Mouse (Mus musculus) lung, embryonic 16.5 days (tissue): ENCODE data around the gene Emc1. TPM values are rescaled to one million over a fixed set of nuclear protein-coding genes. Genes with fewer than 3 reads are reported as not detected.

Source experiments
- ATAC-seq: fragments of 200-750 bp; cut with Nextera tagmentation; 2 replicates; pipeline ENCODE4 v1.8.0; 2017; ENCODE audit warnings: low read depth, mild to moderate bottlenecking, moderate library complexity
- H3K27ac ChIP-seq: fragments of 300-500 bp; sonication (generic); 2 replicates; pipeline ENCODE4 v1.5.1; 2014; ENCODE audit warnings: mild to moderate bottlenecking, control low read depth, low read length
- H3K27me3 ChIP-seq: fragments of 300-500 bp; sonication (generic); 2 replicates; pipeline ENCODE4 v1.6.1; 2014; ENCODE audit warnings: low read depth, low read length, mixed read lengths; ENCODE audit not compliant: control insufficient read depth, insufficient read depth
- H3K36me3 ChIP-seq: fragments of 300-500 bp; sonication (generic); 2 replicates; pipeline ENCODE4 v1.6.1; 2014; ENCODE audit warnings: low read length; ENCODE audit not compliant: control insufficient read depth, insufficient read depth
- H3K4me1 ChIP-seq: fragments of 300-500 bp; sonication (generic); replicated peaks from 2 replicates; pipeline ENCODE4 v1.6.1; 2014; ENCODE audit warnings: low read length, mixed read lengths; ENCODE audit not compliant: control insufficient read depth, insufficient read depth
- H3K4me2 ChIP-seq: fragments of 300-500 bp; sonication (generic); 2 replicates; pipeline ENCODE4 v1.6.1; 2014; ENCODE audit warnings: low read depth, low read length, control low read depth
- H3K4me3 ChIP-seq: fragments of 300-500 bp; sonication (generic); 2 replicates; pipeline ENCODE4 v1.5.1; 2014; ENCODE audit warnings: mild to moderate bottlenecking, low read length, control low read depth
- H3K9ac ChIP-seq: fragments of 300-500 bp; sonication (generic); 2 replicates; pipeline ENCODE4 v1.6.1; 2014; ENCODE audit warnings: low read length, control low read depth
- H3K9me3 ChIP-seq: fragments of 300-500 bp; sonication (generic); 2 replicates; pipeline ENCODE4 v1.6.1; 2016; ENCODE audit warnings: low read length; ENCODE audit not compliant: control insufficient read depth
- WGBS: fragments of 180-500 bp; shearing (Covaris S2); extraction: QIAGEN DNeasy Blood & Tissue Kit; methylation state at CpG from one replicate; pipeline ENCODE4 v1.1.7; 2014; 5-methylcytosine and 5-hydroxymethylcytosine counted together
- polyA plus RNA-seq: library from polyadenylated mRNA; unstranded; fragments of >200 nt; fragmentation: Nextera tagmentation; extraction: Ambion mirVana; gene quantifications from 2 replicates; pipeline ENCODE4 v1.2.1, GENCODE M21; 2015

Emc1 gene
- polyA plus RNA-seq, 1 experiment from 2014 or later: 32.9 TPM

GRCm38 (mm10) chr4:139343718-139344117 is 8.7 kb upstream of the Emc1 start:
- H3K9ac ChIP-seq: no peak overlapping the region
- no peaks in the 10 kb centered on the region for H3K27me3 ChIP-seq
- no peak for ATAC-seq
- 59% methylated on average over 5 of the region's 5 CpGs for WGBS
- no peaks in the 10 kb centered on the region for H3K9me3 ChIP-seq
- H3K27ac ChIP-seq: no peak overlapping the region
- H3K4me3 ChIP-seq: no peak overlapping the region
- H3K4me2 ChIP-seq: no peak overlapping the region
- H3K4me1 ChIP-seq: no peaks in the 10 kb centered on the region
- peaks cover 17% of the 10 kb centered on the region for H3K36me3 ChIP-seq

GRCm38 (mm10) chr4:139345416-139346019 is 6.9 kb upstream of the Emc1 start:
- Histone ChIP-seq H3K4me2 (no peak overlapping the region), H3K27me3 (no peaks in the 10 kb centered on the region), H3K9ac (no peak overlapping the region), H3K4me1 (peaks cover under 1% of the 10 kb centered on the region; the same call in 1 of the 2 replicates), H3K36me3 (peaks cover 23% of the 10 kb centered on the region), H3K4me3 (no peak overlapping the region), H3K9me3 (no peaks in the 10 kb centered on the region), H3K27ac (no peak overlapping the region)
- WGBS: 80% methylated on average over 23 of the region's 23 CpGs
- no peak for ATAC-seq

- WGBS: 0% methylated on average over 7 of the region's 7 CpGs
- ATAC-seq: peak; percentile 13
- peak overlapping the region; percentile 97 for H3K4me2 ChIP-seq
Measured at GRCm38 (mm10) chr4:139352832-139353231, 445 bp downstream of the Emc1 start.

GRCm38 (mm10) chr4:139357211-139357610 is 4.8 kb downstream of the Emc1 start:
- H3K36me3 ChIP-seq: peaks cover 39% of the 10 kb centered on the region
- H3K4me1 ChIP-seq: peaks cover 6% of the 10 kb centered on the region
- no peaks in the 10 kb centered on the region for H3K27me3 ChIP-seq
- no peak overlapping the region for H3K9ac ChIP-seq
- no peaks in the 10 kb centered on the region for H3K9me3 ChIP-seq
- WGBS: 79% methylated on average over 3 of the region's 3 CpGs
- no peak overlapping the region for H3K4me3 ChIP-seq
- no peak overlapping the region for H3K4me2 ChIP-seq
- ATAC-seq: no peak
- H3K27ac ChIP-seq: no peak overlapping the region

More at GRCm38 (mm10) chr4:139352832-139353231, 445 bp downstream of the Emc1 start:
- Histone ChIP-seq H3K9me3 (no peaks in the 10 kb centered on the region), H3K4me1 (peaks cover 17% of the 10 kb centered on the region), H3K4me3 (peak overlapping the region; percentile 69), H3K36me3 (peaks cover 30% of the 10 kb centered on the region), H3K9ac (peak overlapping the region; percentile 98), H3K27me3 (no peaks in the 10 kb centered on the region), H3K27ac (peak overlapping the region; percentile 99)

- Histone ChIP-seq H3K9me3 (no peaks in the 10 kb centered on the region), H3K4me1 (no peaks in the 10 kb centered on the region), H3K27me3 (no peaks in the 10 kb centered on the region), H3K9ac (no peak overlapping the region), H3K27ac (no peak overlapping the region), H3K4me2 (no peak overlapping the region), H3K4me3 (no peak overlapping the region), H3K36me3 (peaks cover 63% of the 10 kb centered on the region)
- no peak for ATAC-seq
- WGBS: 88% methylated on average over 11 of the region's 11 CpGs
Measured at GRCm38 (mm10) chr4:139360761-139361548, 8.6 kb downstream of the Emc1 start.

GRCm38 (mm10) chr4:139367336-139367735 is 14.9 kb downstream of the Emc1 start:
- H3K4me3 ChIP-seq: no peak overlapping the region
- WGBS: 97% methylated on average over 3 of the region's 3 CpGs
- H3K36me3 ChIP-seq: peaks cover 74% of the 10 kb centered on the region

GRCm38 (mm10) chr4:139368038-139368437 is 15.7 kb downstream of the Emc1 start:
- no peak for ATAC-seq

More at GRCm38 (mm10) chr4:139367336-139367735, 14.9 kb downstream of the Emc1 start:
- H3K4me2 ChIP-seq: no peak overlapping the region
- no peaks in the 10 kb centered on the region for H3K9me3 ChIP-seq
- H3K9ac ChIP-seq: no peak overlapping the region
- no peaks in the 10 kb centered on the region for H3K4me1 ChIP-seq
- no peak overlapping the region for H3K27ac ChIP-seq
- no peaks in the 10 kb centered on the region for H3K27me3 ChIP-seq
- ATAC-seq: no peak

GRCm38 (mm10) chr4:139373130-139373529 is 20.7 kb downstream of the Emc1 start:
- WGBS: 93% methylated on average over 4 of the region's 4 CpGs
- Histone ChIP-seq H3K4me1 (no peaks in the 10 kb centered on the region), H3K9me3 (no peaks in the 10 kb centered on the region), H3K36me3 (peaks cover 46% of the 10 kb centered on the region), H3K27me3 (no peaks in the 10 kb centered on the region), H3K27ac (no peak overlapping the region), H3K9ac (no peak overlapping the region), H3K4me3 (no peak overlapping the region), H3K4me2 (no peak overlapping the region)
- no peak for ATAC-seq

More at GRCm38 (mm10) chr4:139368038-139368437, 15.7 kb downstream of the Emc1 start:
- Histone ChIP-seq H3K4me2 (no peak overlapping the region), H3K4me3 (no peak overlapping the region), H3K27me3 (no peaks in the 10 kb centered on the region), H3K36me3 (peaks cover 68% of the 10 kb centered on the region), H3K4me1 (no peaks in the 10 kb centered on the region), H3K27ac (no peak overlapping the region), H3K9me3 (no peaks in the 10 kb centered on the region), H3K9ac (no peak overlapping the region)
- 90% methylated on average over 5 of the region's 5 CpGs for WGBS

- peaks cover 43% of the 10 kb centered on the region for H3K36me3 ChIP-seq
- no peak overlapping the region for H3K4me2 ChIP-seq
- ATAC-seq: no peak
- WGBS: 81% methylated on average over 10 of the region's 10 CpGs
- no peak overlapping the region for H3K9ac ChIP-seq
- H3K27ac ChIP-seq: no peak overlapping the region
- H3K9me3 ChIP-seq: no peaks in the 10 kb centered on the region
- no peaks in the 10 kb centered on the region for H3K4me1 ChIP-seq
- no peaks in the 10 kb centered on the region for H3K27me3 ChIP-seq
- no peak overlapping the region for H3K4me3 ChIP-seq
Measured at GRCm38 (mm10) chr4:139373531-139373930, 21.1 kb downstream of the Emc1 start.
